Mouse (Mus musculus) ES-Bruce4 (cell line): ENCODE results near the gene Tbc1d1.

Experiments used
- CTCF ChIP-seq: IDR thresholded peaks from one replicate; pipeline ENCODE4 v1.8.1; 2011; ENCODE audit warnings: low read depth, low read length
- EP300 ChIP-seq: IDR thresholded peaks from 2 replicates; pipeline ENCODE4 v1.6.1; 2011; ENCODE audit warnings: low read depth, low read length; ENCODE audit not compliant: insufficient read depth
- POLR2A ChIP-seq: IDR thresholded peaks from one replicate; pipeline ENCODE4 v1.8.1; 2011; ENCODE audit warnings: low read length; ENCODE audit not compliant: insufficient read depth

DNA sequence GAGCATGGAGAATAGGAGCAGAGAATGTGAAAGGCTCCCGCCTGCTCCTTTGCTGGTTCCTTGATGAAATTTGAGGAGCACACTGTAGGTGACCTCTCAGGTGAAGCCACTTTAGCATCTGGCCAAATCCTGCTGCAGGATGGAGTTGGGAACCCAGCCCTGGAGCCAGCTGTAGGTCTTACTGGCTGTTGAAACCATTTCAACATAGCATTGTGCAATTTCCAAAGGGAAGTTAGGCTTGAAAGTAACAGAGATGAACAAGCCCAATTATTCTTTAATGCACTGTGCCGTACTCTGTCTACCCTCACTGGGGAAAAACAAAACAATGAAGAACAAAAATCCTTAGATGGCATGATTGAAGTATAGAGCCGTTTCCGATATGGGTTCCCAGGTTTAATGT is 22.2 kb upstream of the Tbc1d1 start:
- no peak for TF ChIP-seq CTCF
- TF ChIP-seq POLR2A, result no peak
- TF ChIP-seq EP300, result no peak
